Mouse (Mus musculus): Measurements from ENCODE around the gene Msh6. TPM values are rescaled to one million over a fixed set of nuclear protein-coding genes. Genes with fewer than 3 reads are reported as not detected.
"Not testable (repeated sequence)": the region's sequence is repeated elsewhere in the genome, so short reads cannot be mapped to it uniquely, and the experiment has no call there.

Gene Msh6
- 10 to 100 TPM; 12.9 to 14.4 TPM for total RNA-seq (2021)

GRCm38 (mm10) chr17:87974629-87975228, at the start of gene Msh6:
Gene Msh6, plus strand, starts transcription at chr17:87975062.
- intact Hi-C loops (cut with DNase I) = no loop called here

DNA sequence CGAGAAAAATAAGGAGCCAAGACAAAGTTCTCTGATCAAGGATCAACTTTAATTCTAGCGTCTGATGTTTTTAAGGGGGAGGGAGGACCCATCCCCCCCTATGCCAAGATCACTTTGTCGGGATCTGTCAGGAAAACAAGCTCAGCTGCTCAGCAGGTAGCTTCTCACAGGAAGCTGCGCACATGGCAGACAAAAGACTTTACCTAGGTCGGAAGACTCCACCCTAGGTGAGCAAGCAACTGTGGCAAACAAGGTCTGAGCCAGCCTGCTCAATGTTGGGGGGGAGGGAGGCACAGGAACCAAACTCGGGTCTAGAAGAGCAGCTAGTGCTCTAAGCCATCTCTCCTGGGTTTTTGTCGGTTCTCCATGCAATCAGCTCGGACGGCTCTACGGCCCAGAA, 40.5 kb upstream of the Msh6 start:
- DNase-seq (ENCODE audit: low spot score in 2 of 2) = no peak
- intact Hi-C loops (cut with DNase I) = no loop called here

More at GRCm38 (mm10) chr17:87974629-87975228, at the start of gene Msh6:
- peak; percentile 84 to 86 for DNase-seq (ENCODE audit: low spot score in 2 of 2)

DNA sequence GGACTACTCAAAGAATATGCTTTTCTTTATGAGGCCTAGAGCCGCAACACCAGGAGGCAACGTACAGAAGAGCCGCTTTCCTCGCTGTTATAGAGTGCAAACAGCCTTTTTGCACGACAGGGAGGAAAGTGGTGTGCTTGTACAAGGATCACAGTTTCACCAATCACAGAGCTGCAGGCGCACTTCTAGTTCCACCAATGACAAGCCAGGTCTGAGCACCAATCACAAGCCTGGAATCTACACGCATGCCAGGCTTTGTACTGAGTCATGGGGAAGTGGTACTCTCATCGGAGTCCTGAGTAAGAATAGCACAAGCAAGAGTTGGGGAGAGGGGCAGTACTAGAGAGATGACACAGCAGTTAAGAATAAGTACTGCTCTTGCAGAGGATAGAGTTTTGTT, 40.1 kb upstream of the Msh6 start:
- intact Hi-C loops (cut with DNase I) = no loop called here
- DNase-seq (ENCODE audit: low spot score in 2 of 2) = no peak

DNA sequence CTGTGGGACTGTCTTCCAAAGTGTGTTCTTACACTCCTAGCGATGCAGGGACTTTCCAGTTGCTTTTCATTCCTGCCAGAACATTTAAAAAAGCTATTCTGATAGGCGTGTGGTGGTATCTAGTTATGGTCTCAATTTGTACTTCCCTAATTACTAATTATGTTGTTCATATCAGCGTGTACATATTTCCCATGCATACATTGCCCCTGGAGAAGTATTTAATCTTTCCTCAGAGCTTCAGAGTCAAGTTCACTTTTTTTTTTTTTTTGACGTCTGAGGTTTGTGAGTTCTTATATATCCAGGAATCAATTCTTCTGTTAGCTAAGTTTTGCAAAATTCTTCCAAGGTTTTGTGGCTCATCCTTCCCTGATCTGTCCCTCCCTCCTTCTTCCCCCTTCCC, 38.7 kb upstream of the Msh6 start:
- intact Hi-C loops (cut with DNase I) = no loop called here
- DNase-seq (ENCODE audit: low spot score in 2 of 2) = no peak

DNA sequence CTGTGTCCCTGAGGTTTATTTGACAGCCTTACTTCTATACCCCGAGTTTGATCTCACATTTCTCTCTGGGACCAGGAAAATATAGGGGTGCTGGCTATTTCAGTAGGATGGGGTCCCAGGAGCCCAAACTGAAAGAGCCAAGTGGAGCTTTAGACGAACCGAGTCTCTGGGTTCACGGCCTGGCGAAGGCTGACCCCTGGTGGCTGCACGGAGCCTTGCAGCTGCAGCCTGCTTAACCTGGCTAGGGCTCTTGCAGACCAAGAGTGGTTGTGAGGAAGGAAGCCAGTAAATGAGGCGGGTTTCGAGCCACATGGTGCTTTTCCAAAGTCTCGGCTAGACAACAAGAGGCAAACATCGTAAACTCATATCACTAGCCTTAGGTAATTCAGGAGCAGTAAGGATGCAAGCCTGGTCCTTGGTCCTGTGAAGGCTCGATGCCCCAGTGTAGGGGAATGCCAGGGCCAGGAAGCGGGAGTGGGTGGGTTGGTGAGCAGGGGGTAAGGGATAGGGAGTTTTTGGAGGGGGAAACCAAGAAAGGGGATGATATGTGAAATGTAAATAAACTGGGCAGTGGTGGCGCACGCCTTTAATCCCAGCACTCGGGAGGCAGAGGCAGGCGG, 25.8 kb upstream of the Msh6 start:
- DNase-seq (ENCODE audit: low spot score in 2 of 2) = peak; percentile 80 to 83
- intact Hi-C loops (cut with DNase I) = loop anchor here (1.0 to 5.0 kb wide), 4 partner anchors 67 to 347 kb away; partner anchors contain the start of gene Kcnk12

DNA sequence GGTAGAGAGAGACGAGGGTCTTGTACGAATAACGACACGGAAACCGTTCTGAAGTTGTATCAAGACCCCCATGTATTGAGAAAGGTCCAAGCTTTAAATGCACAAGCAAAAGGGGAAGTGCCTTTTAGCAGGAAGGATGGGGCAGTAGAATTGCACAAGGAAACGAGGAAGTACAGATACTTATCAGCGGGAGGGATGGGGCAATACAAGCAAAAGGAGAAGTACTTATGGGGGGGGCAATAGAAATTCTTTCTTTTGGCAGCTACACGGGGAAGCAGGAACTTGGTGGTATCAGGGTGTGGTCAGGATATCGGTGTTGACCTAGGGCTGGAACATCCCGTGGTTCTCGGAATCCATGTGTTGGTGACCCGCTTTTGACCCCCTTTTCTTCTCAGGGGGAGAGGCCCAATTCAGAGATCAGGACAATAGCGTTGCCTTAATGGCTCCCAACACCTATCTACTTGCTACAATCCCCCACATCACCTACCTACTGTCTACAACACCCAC, 20.2 kb upstream of the Msh6 start:
- intact Hi-C loops (cut with DNase I); DNase-seq (ENCODE audit: low spot score in 2 of 2): not testable (repeated sequence)

- no peak for DNase-seq (ENCODE audit: low spot score in 2 of 2)
- intact Hi-C loops (cut with DNase I) = no loop called here
Observed at GRCm38 (mm10) chr17:87957096-87957840, 17.6 kb upstream of the Msh6 start.

DNA sequence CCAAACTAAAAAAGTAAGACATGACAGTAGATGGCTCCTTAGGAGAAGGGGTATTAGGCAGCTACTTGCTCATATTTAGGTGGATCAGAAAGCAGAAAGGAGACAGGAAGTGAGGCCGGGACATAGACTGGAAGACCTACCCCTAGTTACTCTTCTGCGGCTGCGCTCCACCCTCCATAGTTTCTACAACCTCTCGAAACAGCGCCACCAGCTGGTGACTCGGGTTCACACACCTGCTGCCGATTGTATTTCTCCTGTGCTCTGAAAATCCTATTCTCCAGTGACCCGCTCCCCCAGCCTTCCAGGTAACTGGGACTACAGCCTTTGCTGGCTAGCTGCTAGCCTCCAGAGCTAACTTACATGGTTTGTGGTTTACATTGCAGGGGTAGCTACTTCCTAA, 16.6 kb upstream of the Msh6 start:
- intact Hi-C loops (cut with DNase I) = no loop called here
- DNase-seq (ENCODE audit: low spot score in 2 of 2) = no peak

DNA sequence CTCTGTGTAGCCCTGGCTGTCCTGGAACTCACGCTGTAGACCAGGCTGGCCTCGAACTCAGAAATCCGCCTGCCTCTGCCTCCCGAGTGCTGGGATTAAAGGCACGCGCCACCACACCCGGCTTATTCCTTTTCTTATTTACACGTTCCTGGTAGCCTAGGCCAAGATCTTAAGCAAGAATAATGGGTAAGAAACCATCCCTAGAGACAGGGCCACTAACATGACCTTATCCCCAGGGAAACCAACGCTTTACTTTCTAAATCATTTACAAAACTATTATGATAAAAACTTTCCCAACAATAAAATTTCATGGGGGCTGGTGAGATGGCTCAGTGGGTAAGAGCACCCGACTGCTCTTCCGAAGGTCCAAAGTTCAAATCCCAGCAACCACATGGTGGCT, 15.5 kb upstream of the Msh6 start:
- intact Hi-C loops (cut with DNase I); DNase-seq (ENCODE audit: low spot score in 2 of 2): not testable (repeated sequence)

GRCm38 (mm10) chr17:87959931-87960330, 14.9 kb upstream of the Msh6 start:
- DNase-seq (ENCODE audit: low spot score in 2 of 2); intact Hi-C loops (cut with DNase I): not testable (repeated sequence)

- intact Hi-C loops (cut with DNase I) = no loop called here
- no peak for DNase-seq (ENCODE audit: low spot score in 2 of 2)
Observed at GRCm38 (mm10) chr17:87963081-87964075, 11.5 kb upstream of the Msh6 start.

DNA sequence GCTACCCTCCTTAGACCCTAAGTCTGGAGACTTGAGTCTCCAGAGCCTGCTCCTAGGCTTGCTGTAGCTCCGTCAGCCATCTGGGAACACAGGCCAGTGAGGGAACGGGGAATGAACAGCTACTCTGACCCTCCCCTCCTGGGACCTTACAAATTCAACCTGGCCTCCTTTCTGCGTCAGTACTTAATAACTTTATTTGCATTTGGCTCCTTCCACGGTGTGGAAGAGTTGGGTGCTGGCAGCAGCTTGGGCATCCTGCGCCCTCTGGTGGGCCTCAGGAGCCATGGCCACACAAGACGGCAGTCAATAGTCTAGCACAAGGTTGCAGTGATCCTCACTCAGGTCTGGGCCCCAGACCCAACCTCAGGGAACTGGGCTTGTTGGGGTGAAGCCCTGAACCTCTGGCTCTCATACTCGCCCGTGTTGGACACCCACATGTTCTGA, 6.4 kb upstream of the Msh6 start:
- intact Hi-C loops (cut with DNase I); DNase-seq (ENCODE audit: low spot score in 2 of 2): not testable (repeated sequence)

DNA sequence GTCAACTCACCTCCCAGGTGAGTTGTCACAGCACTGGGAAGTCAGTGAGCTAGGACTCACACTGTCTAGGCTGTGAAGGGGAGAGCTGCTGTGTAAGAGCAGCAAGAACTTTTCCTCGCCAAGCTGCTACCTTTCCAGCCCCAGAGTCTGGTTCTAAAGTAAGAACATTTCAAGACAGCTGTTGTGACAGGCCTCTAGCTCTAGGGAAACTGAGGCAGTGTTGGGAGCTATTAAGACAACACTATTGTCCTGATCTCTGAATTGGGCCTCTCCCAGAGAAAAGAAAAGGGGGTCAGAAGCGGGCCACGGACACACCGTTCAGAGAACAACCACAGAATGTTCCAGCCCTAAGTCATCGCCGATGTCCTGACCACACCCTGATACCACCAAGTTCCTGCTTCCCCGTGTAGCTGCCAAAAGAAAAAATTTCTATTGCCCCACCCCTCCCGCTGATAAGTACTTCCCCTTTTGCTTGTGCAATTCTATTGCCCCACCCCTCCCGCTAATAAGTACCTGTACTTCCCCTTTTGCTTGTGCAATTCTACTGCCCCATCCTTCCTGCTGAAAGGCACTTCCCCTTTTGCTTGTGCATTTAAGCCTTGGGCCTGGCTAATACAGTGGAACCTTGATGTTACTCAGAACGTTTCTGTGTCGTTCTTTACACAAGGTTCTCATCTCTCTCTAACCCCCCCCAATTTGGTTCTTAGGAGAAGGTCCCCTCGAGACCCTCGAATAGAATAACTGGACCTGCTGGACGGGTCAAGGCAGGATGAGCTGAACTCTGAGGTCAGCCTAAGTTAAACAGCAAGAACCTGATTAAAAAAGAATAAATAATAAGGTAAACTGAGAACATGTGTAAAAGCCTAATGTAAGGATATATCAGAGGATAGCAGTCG, 2.9 kb upstream of the Msh6 start:
- intact Hi-C loops (cut with DNase I); DNase-seq (ENCODE audit: low spot score in 2 of 2): not testable (repeated sequence)

- intact Hi-C loops (cut with DNase I) = no loop called here
- DNase-seq (ENCODE audit: low spot score in 2 of 2) = no peak
Observed at GRCm38 (mm10) chr17:87972856-87973255, 2.0 kb upstream of the Msh6 start.

GRCm38 (mm10) chr17:87973261-87974167, 1.3 kb upstream of the Msh6 start:
- no peak for DNase-seq (ENCODE audit: low spot score in 2 of 2)
- intact Hi-C loops (cut with DNase I) = no loop called here

- peak in 1 of 2 experiments; percentile 24 for DNase-seq (ENCODE audit: low spot score in 2 of 2)
- intact Hi-C loops (cut with DNase I) = no loop called here
Observed at GRCm38 (mm10) chr17:87975229-87975853, 479 bp downstream of the Msh6 start.

Data from left cerebral cortex, postnatal 25 days (tissue).